Mouse (Mus musculus) MEL-GATA-1-ER (cell line): ENCODE results near the gene Rsph10b.

Experiments
- DNase-seq: peaks from one replicate; pipeline ENCODE4 v3.0.0-alpha.2; 2012; ENCODE audit warnings: low read depth; ENCODE audit errors: extremely low read depth

Gene Rsph10b

GRCm38 (mm10) chr5:143932831-143933230 is at the start of gene Rsph10b:
TSS of gene Rsph10b (plus strand) at chr5:143933035.
- no peak for DNase-seq

GRCm38 (mm10) chr5:143885274-143885673 is 47.6 kb upstream of the Rsph10b start:
- DNase-seq = no peak

- no peak for DNase-seq
Observed at GRCm38 (mm10) chr5:143890741-143891140, 42.1 kb upstream of the Rsph10b start.

GRCm38 (mm10) chr5:143892255-143892886 is 40.5 kb upstream of the Rsph10b start:
- DNase-seq = no peak

- peak; percentile 83 for DNase-seq
Observed at GRCm38 (mm10) chr5:143893396-143893795, 39.4 kb upstream of the Rsph10b start.

GRCm38 (mm10) chr5:143897635-143898330 is 35.1 kb upstream of the Rsph10b start, which contains the start of gene Ankrd61:
TSS of gene Ankrd61 (minus strand) at chr5:143897685.
- no peak for DNase-seq

GRCm38 (mm10) chr5:143902111-143902510 is 30.7 kb upstream of the Rsph10b start:
- no peak for DNase-seq

GRCm38 (mm10) chr5:143903813-143904212 is 29.0 kb upstream of the Rsph10b start:
- no peak for DNase-seq

- no peak for DNase-seq
Observed at GRCm38 (mm10) chr5:143906429-143906828, 26.4 kb upstream of the Rsph10b start.

- peak; percentile 25 for DNase-seq
Observed at GRCm38 (mm10) chr5:143908926-143909325, 23.9 kb upstream of the Rsph10b start.

- DNase-seq = peak; percentile 97
Observed at GRCm38 (mm10) chr5:143909417-143910400, 23.1 kb upstream of the Rsph10b start, which contains the start of the genes Aimp2 and Pms2. TSS of gene Aimp2 (minus strand) at chr5:143909847. TSS of gene Pms2 (plus strand) at chr5:143909964.

GRCm38 (mm10) chr5:143916221-143916620 is 16.6 kb upstream of the Rsph10b start:
- DNase-seq = no peak

GRCm38 (mm10) chr5:143917418-143917817 is 15.4 kb upstream of the Rsph10b start:
- DNase-seq = peak; percentile 36

- DNase-seq = no peak
Observed at GRCm38 (mm10) chr5:143918120-143918519, 14.7 kb upstream of the Rsph10b start.

GRCm38 (mm10) chr5:143924781-143925452 is 7.9 kb upstream of the Rsph10b start:
- no peak for DNase-seq

- no peak for DNase-seq
Observed at GRCm38 (mm10) chr5:143927875-143928274, 5.0 kb upstream of the Rsph10b start, which contains the start of gene Gm42421. TSS of gene Gm42421 (plus strand) at chr5:143928175.

- DNase-seq = no peak
Observed at GRCm38 (mm10) chr5:143929291-143929690, 3.5 kb upstream of the Rsph10b start.

GRCm38 (mm10) chr5:143930656-143931055 is 2.2 kb upstream of the Rsph10b start:
- DNase-seq = no peak

GRCm38 (mm10) chr5:143931863-143932580 is 813 bp upstream of the Rsph10b start:
- DNase-seq = no peak

GRCm38 (mm10) chr5:143933414-143933813 is 579 bp downstream of the Rsph10b start:
- no peak for DNase-seq
